Mouse (Mus musculus) bone marrow macrophage, adult 2 months (primary cell): Measurements from ENCODE around the gene Fbxo28.

Experiments
- CTCF ChIP-seq: IDR thresholded peaks from 2 replicates; pipeline ENCODE4 v1.5.1; 2012; ENCODE audit warnings: low read depth, mild to moderate bottlenecking, low read length, moderate library complexity
- POLR2A ChIP-seq: IDR thresholded peaks from 2 replicates; pipeline ENCODE4 v1.6.1; 2012; ENCODE audit warnings: mild to moderate bottlenecking, low read depth, low read length, borderline replicate concordance

DNA sequence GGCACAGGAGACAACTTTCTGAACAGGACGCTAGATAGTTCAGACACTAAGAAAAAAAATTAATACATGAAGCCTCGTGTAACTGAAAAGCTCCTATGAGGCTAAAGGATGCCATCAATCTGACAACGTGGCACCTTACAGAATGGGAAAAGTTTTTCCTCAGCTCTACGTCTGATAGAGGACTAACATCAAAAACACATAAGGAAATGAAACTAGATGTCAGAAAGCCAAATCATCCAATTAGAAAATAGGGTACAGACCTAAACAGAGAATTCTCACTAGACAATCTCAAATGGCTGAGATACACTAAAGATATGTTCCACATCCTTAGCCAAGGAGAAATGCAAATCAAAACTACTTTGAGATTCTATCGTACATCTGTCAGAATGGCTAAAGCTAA is 32.0 kb downstream of the Fbxo28 start:
- TF ChIP-seq POLR2A (no peak), CTCF (no peak)
